Mouse (Mus musculus): Measurements from ENCODE around the gene Fsd1l. TPM values are rescaled to one million over a fixed set of nuclear protein-coding genes. Genes with fewer than 3 reads are reported as not detected.
"Not testable (repeated sequence)": the region's sequence is repeated elsewhere in the genome, so short reads cannot be mapped to it uniquely, and the experiment has no call there.

Gene Fsd1l
- polyA plus RNA-seq, 1 experiment: 1.5 TPM

DNA sequence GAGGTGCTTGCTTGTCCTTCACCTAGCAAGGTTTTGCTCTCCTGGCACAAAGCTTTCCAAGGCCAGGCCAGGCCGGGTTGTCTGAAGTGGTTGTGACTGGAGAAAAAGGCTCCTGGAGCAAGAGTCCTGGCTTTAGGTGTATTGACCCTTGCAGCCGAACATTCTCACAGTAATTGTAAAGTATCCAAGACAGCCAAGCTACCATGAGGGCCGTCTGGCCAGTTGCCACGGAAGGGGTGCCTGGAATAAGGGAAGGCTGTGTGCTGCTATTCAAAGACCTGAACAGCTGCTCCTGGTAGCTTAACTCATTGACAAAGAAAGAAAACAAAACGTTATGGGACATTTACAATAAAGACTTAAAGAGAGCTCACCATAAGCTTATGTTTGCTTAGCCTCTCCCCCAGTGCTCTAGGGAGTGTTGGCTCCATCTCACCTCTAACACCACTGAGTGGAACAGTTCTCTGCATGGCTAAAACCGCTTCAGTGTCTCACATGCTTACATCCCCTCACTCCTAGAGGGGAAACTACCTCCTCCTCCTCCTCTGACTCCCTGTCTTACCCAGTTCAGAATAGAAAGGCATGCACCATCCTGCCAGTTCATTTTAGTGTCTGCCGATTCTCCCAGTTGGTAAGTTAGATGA is 6.1 kb downstream of the Fsd1l start:
- TF ChIP-seq POLR2A (IDR thresholded peaks at IDR 0.05; ENCODE audit: borderline replicate concordance, control insufficient read depth, low read depth, low read length): no peak
- no peak for TF ChIP-seq CTCF (IDR thresholded peaks at IDR 0.05; ENCODE audit: control insufficient read depth, insufficient read depth, low read length)
- H3K27ac ChIP-seq (ENCODE audit: control insufficient read depth, insufficient read depth, low read depth, low read length, poor library complexity): no peak overlapping the region
- H3K4me3 ChIP-seq (replicated peaks; ENCODE audit: control insufficient read depth, low read depth, low read length): no peak overlapping the region
- 79% methylated on average over 7 of the region's 7 CpGs for WGBS
- H3K4me1 ChIP-seq (ENCODE audit: control insufficient read depth, insufficient read depth, low read length): no peaks in the 10 kb centered on the region

DNA sequence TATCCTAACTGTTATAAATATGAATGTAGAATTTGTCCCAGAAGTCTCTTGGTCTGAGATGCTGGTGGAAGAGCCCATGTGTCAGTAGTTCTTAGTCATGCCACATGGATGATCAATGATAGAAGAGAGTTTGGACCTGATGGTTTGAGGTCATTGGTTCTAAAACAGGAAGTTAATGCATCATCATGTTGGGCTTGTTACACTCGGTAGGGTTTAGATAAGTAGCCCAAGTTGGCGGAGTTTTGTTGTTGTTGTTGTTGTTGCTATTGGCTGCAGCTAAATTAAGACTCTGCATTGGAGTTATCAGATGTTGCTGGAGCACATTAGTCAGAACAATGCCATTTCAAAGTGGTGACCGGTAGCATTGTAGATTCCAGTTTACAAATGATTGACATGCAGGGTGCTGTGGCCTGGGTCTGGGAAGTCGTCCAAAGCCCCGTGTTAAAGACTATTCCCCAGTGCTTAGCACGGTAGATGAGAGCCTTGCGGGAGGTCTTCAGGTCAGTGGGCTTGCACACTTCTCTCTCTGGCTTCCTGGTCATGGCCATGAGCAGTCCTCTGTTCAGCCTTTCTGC is 7.4 kb downstream of the Fsd1l start:
- no peaks in the 10 kb centered on the region for H3K4me1 ChIP-seq (ENCODE audit: control insufficient read depth, insufficient read depth, low read length)
- TF ChIP-seq POLR2A (IDR thresholded peaks at IDR 0.05; ENCODE audit: borderline replicate concordance, control insufficient read depth, low read depth, low read length) (no peak), CTCF (IDR thresholded peaks at IDR 0.05; ENCODE audit: control insufficient read depth, insufficient read depth, low read length) (no peak)
- H3K4me3 ChIP-seq (replicated peaks; ENCODE audit: control insufficient read depth, low read depth, low read length): no peak overlapping the region
- WGBS: 49% methylated on average over 7 of the region's 7 CpGs
- H3K27ac ChIP-seq (ENCODE audit: control insufficient read depth, insufficient read depth, low read depth, low read length, poor library complexity): no peak overlapping the region

DNA sequence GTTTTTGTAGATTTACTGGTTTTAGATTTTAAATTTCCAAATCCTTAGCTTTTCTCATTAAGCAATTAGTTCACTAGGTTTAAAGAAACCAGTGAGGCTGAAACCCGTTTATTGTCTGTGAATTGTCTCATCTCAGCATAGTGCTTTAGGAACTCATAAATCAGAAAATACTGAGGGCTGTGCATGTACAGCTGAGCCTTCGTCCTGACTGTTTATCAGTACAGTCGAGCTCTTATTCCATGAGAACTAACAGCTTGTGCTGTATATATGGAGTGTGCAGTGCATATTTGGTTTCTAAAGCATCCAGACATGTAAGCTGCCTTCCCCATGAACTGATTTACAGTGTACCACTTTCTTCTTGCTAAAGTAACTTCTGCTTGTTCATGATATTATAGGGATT is 26.8 kb downstream of the Fsd1l start:
- 80% methylated on average over 3 of the region's 3 CpGs for WGBS
- H3K4me1 ChIP-seq (ENCODE audit: control insufficient read depth, insufficient read depth, low read length): no peaks in the 10 kb centered on the region
- H3K27ac ChIP-seq (ENCODE audit: control insufficient read depth, insufficient read depth, low read depth, low read length, poor library complexity): no peak overlapping the region
- TF ChIP-seq CTCF (IDR thresholded peaks at IDR 0.05; ENCODE audit: control insufficient read depth, insufficient read depth, low read length) (no peak), POLR2A (IDR thresholded peaks at IDR 0.05; ENCODE audit: borderline replicate concordance, control insufficient read depth, low read depth, low read length) (no peak)
- H3K4me3 ChIP-seq (replicated peaks; ENCODE audit: control insufficient read depth, low read depth, low read length): no peak overlapping the region

DNA sequence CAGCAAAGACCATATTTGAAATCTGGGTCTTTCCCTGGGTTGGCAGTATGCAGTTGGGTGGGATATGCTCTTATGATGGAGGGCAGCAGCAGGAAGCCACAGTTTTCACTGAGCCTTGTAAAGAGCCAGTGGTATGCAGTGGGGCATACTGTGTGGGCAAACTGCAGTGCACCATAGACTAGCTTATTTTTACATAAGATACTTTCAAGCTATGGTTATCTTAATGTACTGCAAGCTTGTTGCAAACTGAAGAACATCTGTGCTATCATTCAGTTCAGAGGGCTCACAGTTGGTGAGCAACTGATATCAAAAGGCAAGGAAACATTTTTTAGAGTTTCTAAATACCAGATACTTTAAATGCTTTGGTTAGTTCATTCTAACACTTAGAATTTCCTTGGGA is 29.4 kb downstream of the Fsd1l start:
- no peak for TF ChIP-seq CTCF (IDR thresholded peaks at IDR 0.05; ENCODE audit: control insufficient read depth, insufficient read depth, low read length)
- no peak for TF ChIP-seq POLR2A (IDR thresholded peaks at IDR 0.05; ENCODE audit: borderline replicate concordance, control insufficient read depth, low read depth, low read length)
- no peak overlapping the region for H3K4me3 ChIP-seq (replicated peaks; ENCODE audit: control insufficient read depth, low read depth, low read length)
- no peaks in the 10 kb centered on the region for H3K4me1 ChIP-seq (ENCODE audit: control insufficient read depth, insufficient read depth, low read length)
- no peak overlapping the region for H3K27ac ChIP-seq (ENCODE audit: control insufficient read depth, insufficient read depth, low read depth, low read length, poor library complexity)

DNA sequence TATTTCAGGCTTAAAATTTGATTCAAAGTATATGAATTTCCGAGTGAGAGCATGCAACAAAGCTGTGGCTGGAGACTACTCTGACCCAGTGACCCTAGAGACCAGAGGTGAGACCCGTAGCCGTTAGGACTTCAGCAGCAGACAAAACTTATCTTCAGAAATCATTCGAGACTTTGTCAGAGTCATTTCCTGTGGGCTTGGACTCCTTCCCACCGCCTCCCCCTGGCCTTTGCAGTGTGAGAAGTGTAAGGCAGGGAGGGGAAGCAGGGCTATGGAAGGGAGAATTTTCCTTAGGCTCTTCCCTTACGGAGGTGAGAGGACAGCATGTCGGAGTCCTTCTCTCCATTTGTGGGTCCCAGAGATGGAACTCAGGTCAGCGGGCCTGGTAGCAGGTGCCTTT is 50.8 kb downstream of the Fsd1l start:
- H3K27ac ChIP-seq (ENCODE audit: control insufficient read depth, insufficient read depth, low read depth, low read length, poor library complexity): no peak overlapping the region
- TF ChIP-seq CTCF (IDR thresholded peaks at IDR 0.05; ENCODE audit: control insufficient read depth, insufficient read depth, low read length) (no peak), POLR2A (IDR thresholded peaks at IDR 0.05; ENCODE audit: borderline replicate concordance, control insufficient read depth, low read depth, low read length) (no peak)
- WGBS: 22% methylated on average over 8 of the region's 8 CpGs
- no peak overlapping the region for H3K4me3 ChIP-seq (replicated peaks; ENCODE audit: control insufficient read depth, low read depth, low read length)
- no peaks in the 10 kb centered on the region for H3K4me1 ChIP-seq (ENCODE audit: control insufficient read depth, insufficient read depth, low read length)

DNA sequence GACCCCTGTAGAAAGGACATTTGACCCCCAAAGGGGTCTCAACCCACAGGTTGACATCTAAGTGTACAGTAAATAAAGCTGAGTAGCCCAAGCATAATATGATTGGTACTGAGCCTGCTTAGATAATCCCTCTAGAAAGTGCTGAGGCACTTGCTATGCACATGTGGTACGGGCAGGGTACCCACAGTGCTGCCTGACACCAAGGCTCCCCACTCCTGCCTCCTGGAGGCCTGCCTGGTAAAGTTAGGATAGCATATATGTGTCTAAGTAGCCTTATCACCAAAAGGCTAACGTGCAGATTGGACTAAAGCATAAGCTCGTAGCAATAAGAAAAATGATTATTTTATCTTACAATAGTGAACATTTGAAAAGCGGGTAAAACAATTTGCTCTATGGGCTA is 57.7 kb downstream of the Fsd1l start:
- Histone ChIP-seq H3K4me1 (ENCODE audit: control insufficient read depth, insufficient read depth, low read length) (no peaks in the 10 kb centered on the region), H3K4me3 (replicated peaks; ENCODE audit: control insufficient read depth, low read depth, low read length) (no peak overlapping the region), H3K27ac (ENCODE audit: control insufficient read depth, insufficient read depth, low read depth, low read length, poor library complexity) (no peak overlapping the region)
- TF ChIP-seq POLR2A (IDR thresholded peaks at IDR 0.05; ENCODE audit: borderline replicate concordance, control insufficient read depth, low read depth, low read length) (no peak), CTCF (IDR thresholded peaks at IDR 0.05; ENCODE audit: control insufficient read depth, insufficient read depth, low read length) (no peak)
- 80% methylated on average over 4 of the region's 4 CpGs for WGBS

DNA sequence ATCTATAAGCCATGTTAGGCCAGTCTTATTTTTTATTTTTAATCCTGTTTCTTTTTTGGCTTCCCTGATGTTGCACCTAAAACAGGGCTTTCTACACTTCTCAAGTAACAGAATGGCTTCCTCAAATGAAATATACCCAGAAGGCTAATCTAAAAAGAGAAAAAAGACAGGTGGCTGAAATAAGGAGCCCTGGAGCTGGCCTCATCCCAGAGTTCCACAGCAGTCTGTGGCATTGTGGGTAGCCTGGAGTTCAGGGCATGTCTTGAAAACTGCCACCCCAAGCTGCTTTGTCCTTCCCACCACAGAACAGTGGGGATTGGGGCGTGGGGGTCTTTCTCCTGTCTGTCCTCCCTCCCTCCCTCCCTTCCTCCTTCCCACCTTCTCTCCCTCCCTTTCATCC is 60.1 kb downstream of the Fsd1l start:
- WGBS: 79% methylated on average over 1 of the region's 1 CpGs
- H3K4me1 ChIP-seq (ENCODE audit: control insufficient read depth, insufficient read depth, low read length): no peaks in the 10 kb centered on the region
- no peak for TF ChIP-seq POLR2A (IDR thresholded peaks at IDR 0.05; ENCODE audit: borderline replicate concordance, control insufficient read depth, low read depth, low read length)
- TF ChIP-seq CTCF (IDR thresholded peaks at IDR 0.05; ENCODE audit: control insufficient read depth, insufficient read depth, low read length): no peak
- H3K27ac ChIP-seq (ENCODE audit: control insufficient read depth, insufficient read depth, low read depth, low read length, poor library complexity): no peak overlapping the region
- no peak overlapping the region for H3K4me3 ChIP-seq (replicated peaks; ENCODE audit: control insufficient read depth, low read depth, low read length)

DNA sequence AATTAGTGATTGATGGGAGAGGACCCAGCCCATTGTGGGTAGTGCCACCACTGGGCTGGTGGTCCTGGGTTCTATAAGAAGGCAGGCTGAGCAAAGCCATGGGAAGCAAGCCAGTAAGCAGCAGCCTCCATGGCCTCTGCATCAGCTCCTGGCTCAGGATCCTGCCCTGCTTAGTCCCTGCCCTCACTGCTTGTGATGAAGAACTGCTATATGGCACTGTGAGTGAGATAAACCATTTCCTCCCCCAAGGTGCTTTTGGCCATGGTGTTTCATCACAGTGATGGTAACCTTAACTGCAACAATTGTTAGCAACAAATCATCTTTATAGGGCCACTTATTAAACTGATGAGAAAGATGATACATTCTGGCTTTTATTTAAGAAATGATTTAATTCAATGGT is 77.9 kb downstream of the Fsd1l start:
- H3K4me3 ChIP-seq (replicated peaks; ENCODE audit: control insufficient read depth, low read depth, low read length); H3K4me1 ChIP-seq (ENCODE audit: control insufficient read depth, insufficient read depth, low read length): not testable (repeated sequence)

DNA sequence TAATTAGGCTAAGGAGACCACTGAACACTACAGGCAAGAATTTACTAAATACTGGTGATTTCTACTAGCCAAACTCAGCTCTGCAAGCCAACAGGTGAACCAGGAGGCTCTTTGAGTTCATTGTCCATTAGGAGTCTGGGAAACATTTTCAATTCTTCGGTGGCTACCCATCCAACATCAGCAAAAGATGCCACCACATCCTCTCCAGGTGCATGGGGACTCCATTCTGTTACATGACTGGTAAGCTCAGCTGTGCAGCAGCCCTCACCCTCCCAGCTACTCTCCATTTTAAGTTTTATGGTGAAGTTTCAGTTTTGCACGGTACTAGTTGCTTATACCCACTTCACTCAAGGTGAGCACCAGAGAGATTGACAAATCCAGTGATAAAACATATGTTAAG is 78.8 kb downstream of the Fsd1l start:
- Histone ChIP-seq H3K4me3 (replicated peaks; ENCODE audit: control insufficient read depth, low read depth, low read length) (no peak overlapping the region), H3K27ac (ENCODE audit: control insufficient read depth, insufficient read depth, low read depth, low read length, poor library complexity) (no peak overlapping the region), H3K4me1 (ENCODE audit: control insufficient read depth, insufficient read depth, low read length) (no peaks in the 10 kb centered on the region)
- 79% methylated on average over 2 of the region's 2 CpGs for WGBS
- no peak for TF ChIP-seq CTCF (IDR thresholded peaks at IDR 0.05; ENCODE audit: control insufficient read depth, insufficient read depth, low read length)
- TF ChIP-seq POLR2A (IDR thresholded peaks at IDR 0.05; ENCODE audit: borderline replicate concordance, control insufficient read depth, low read depth, low read length): no peak

More for the DNA sequence above, 77.9 kb downstream of the Fsd1l start:
- not testable (repeated sequence) for H3K27ac ChIP-seq (ENCODE audit: control insufficient read depth, insufficient read depth, low read depth, low read length, poor library complexity)
